ENCODE assay signal across 20 mouse cellular contexts in the genomic region with DNA sequence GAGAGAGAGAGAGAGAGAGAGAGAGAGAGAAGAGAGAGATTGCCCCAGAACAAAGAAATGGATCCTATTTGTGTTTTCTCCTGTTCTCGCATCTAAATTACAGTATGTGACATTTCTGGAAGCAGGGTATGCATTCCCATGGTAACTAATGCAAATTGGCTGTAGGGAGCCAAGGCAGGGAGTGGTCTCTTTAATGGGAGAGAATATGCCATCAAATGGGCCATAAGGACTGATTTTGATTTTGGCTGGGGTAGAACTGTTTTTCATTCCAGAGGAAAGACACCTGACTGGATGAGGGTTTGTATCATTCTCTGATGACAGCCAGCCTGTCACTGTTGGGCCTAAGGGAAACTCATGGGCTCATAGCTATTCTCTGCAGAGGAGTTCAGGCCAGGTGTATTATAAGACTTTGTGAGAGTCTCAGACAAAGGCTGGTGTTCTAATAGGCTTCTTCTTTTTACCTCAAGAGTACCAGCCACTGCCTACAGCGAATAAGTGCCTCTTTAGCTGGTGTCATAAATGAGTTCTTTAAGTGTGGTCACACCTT.
"Had no signal": no experiment of that assay in that cellular context is flagged by ENCODE, and none has a peak within 500 bp of the region (broad histone marks: within the 10 kb centered on the region; RNA-seq: fewer than 3 reads in every experiment).

No protein-coding gene starts in this region.

- ATAC-seq: liver, postnatal 0 days; lung, postnatal 0 days; midbrain, embryonic 13.5 days; midbrain, embryonic 15.5 days had no signal

- H3K27me3 ChIP-seq: lung, embryonic 15.5 days; megakaryocyte, embryonic 14.5 days; midbrain, embryonic 13.5 days; midbrain, embryonic 15.5 days; neural tube, embryonic 13.5 days; neural tube, embryonic 15.5 days; stomach, embryonic 15.5 days had no signal

- H3K36me3 ChIP-seq: lung, embryonic 15.5 days; midbrain, embryonic 13.5 days; midbrain, embryonic 15.5 days; neural tube, embryonic 13.5 days; neural tube, embryonic 15.5 days; stomach, embryonic 15.5 days had no signal

- H3K9ac ChIP-seq: liver, postnatal 0 days; lung, embryonic 15.5 days; midbrain, embryonic 13.5 days; midbrain, embryonic 15.5 days; neural tube, embryonic 13.5 days; neural tube, embryonic 15.5 days; stomach, embryonic 15.5 days had no signal

- H3K4me2 ChIP-seq: lung, embryonic 15.5 days; midbrain, embryonic 11.5 days; midbrain, embryonic 13.5 days; midbrain, embryonic 15.5 days; neural tube, embryonic 13.5 days; neural tube, embryonic 15.5 days; stomach, embryonic 15.5 days had no signal

- H3K4me3 ChIP-seq: lung, embryonic 15.5 days; megakaryocyte, embryonic 14.5 days; midbrain, embryonic 13.5 days; midbrain, embryonic 15.5 days; neural tube, embryonic 13.5 days; neural tube, embryonic 15.5 days; stomach, embryonic 15.5 days had no signal

- H3K4me1 ChIP-seq: lung, embryonic 15.5 days; midbrain, embryonic 15.5 days; neural tube, embryonic 15.5 days; stomach, embryonic 15.5 days had no signal

- H3K9me3 ChIP-seq: lung, embryonic 15.5 days; megakaryocyte, embryonic 14.5 days; midbrain, embryonic 13.5 days; midbrain, embryonic 15.5 days; neural tube, embryonic 13.5 days; neural tube, embryonic 15.5 days; stomach, embryonic 15.5 days had no signal

- DNase-seq: liver, postnatal 0 days; lung, adult 2 months; lung, postnatal 14 days; lung, postnatal 36 days; retina, postnatal 1 day; right cerebral cortex, adult 18-20 months; thymus, adult 2 months; thymus, postnatal 25 days; thymus, postnatal 4 days had no signal

- H3K27ac ChIP-seq: lung, embryonic 15.5 days; macrophage; midbrain, embryonic 13.5 days; midbrain, embryonic 15.5 days; neural tube, embryonic 13.5 days; neural tube, embryonic 15.5 days; stomach, embryonic 15.5 days; stomach, postnatal 0 days had no signal
